Mouse (Mus musculus) regulatory T cell (primary cell): ENCODE measurements around the gene Htr7.

Experiments used
- in situ Hi-C: fragments of 300-600 bp; cut with MboI, MseI; formaldehyde crosslinking; loops from one replicate; pipeline ENCODE4 v1.15.1; 2025; ENCODE audit warnings: high pct_unique_total_duplicates

Gene Htr7

GRCm38 (mm10) chr19:35957656-35958055 lies 99.7 kb downstream of the Htr7 start:
- in situ Hi-C loops: no loop called here

- in situ Hi-C loops: no loop called here
These were observed 101.6 kb downstream of the Htr7 start for GRCm38 (mm10) chr19:35955698-35956097.

- in situ Hi-C loops: no loop called here
These were observed 107.4 kb downstream of the Htr7 start for GRCm38 (mm10) chr19:35949888-35950287.

GRCm38 (mm10) chr19:35924961-35925495 lies 132.3 kb downstream of the Htr7 start:
- in situ Hi-C loops: no loop called here

DNA sequence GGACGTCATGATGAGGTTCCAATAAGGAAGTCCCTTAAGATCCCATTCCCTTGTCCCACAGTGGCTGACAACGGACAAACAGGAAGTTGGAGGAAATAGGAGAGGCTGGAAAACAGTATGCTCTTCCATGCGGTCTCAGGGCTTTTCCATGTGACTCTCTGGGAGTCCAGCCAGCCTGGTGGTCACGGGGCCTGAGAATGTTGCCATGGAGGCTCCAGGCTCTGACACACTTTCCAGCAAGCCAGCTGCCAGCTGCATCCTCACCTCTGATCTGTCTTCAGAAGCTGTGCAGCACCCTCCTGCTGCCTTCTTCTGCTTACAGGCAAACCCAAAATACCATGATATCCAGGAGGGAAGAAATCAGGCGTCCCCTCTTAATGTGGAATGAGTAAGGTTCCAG lies 132.9 kb downstream of the Htr7 start:
- in situ Hi-C loops: no loop called here
